Mouse (Mus musculus): ENCODE data around the gene Gm3448. TPM values are rescaled to one million over a fixed set of nuclear protein-coding genes. Genes with fewer than 3 reads are reported as not detected.
"Not testable (repeated sequence)": the region's sequence is repeated elsewhere in the genome, so short reads cannot be mapped to it uniquely, and the experiment has no call there.

Gene Gm3448
- total RNA-seq (2021) = 7.7 and 9.5 TPM in 2 replicates
- long read RNA-seq, partial matches to known transcripts = 5 of 26 reads
- long read RNA-seq, other reads (novel, unspliced or antisense) = 21 of 26 reads

- peak; percentile 29 for DNase-seq
Measured at GRCm38 (mm10) chr17:15041175-15041729, at the start of gene Gm3448, which contains the start of the genes Ermard and Tcte3. Gene Gm3448, minus strand, starts transcription at chr17:15041537. Gene Ermard, plus strand, starts transcription at chr17:15041208. Gene Tcte3, minus strand, starts transcription at chr17:15041488.

- DNase-seq = no peak
Measured at GRCm38 (mm10) chr17:15088591-15089001, 47.3 kb upstream of the Gm3448 start.

- no peak for DNase-seq
Measured at GRCm38 (mm10) chr17:15088166-15088565, 46.8 kb upstream of the Gm3448 start.

GRCm38 (mm10) chr17:15085006-15085405 is 43.7 kb upstream of the Gm3448 start:
- DNase-seq = no peak

- no peak for DNase-seq
Measured at GRCm38 (mm10) chr17:15084226-15084848, 43.0 kb upstream of the Gm3448 start.

GRCm38 (mm10) chr17:15077536-15077935 is 36.2 kb upstream of the Gm3448 start:
- DNase-seq = no peak

- no peak for DNase-seq
Measured at GRCm38 (mm10) chr17:15075033-15075432, 33.7 kb upstream of the Gm3448 start.

- no peak for DNase-seq
Measured at GRCm38 (mm10) chr17:15072211-15072610, 30.9 kb upstream of the Gm3448 start.

GRCm38 (mm10) chr17:15069124-15069523 is 27.8 kb upstream of the Gm3448 start:
- DNase-seq = no peak

- no peak for DNase-seq
Measured at GRCm38 (mm10) chr17:15068040-15068792, 26.9 kb upstream of the Gm3448 start.

- no peak for DNase-seq
Measured at GRCm38 (mm10) chr17:15066911-15067310, 25.6 kb upstream of the Gm3448 start.

GRCm38 (mm10) chr17:15066066-15066465 is 24.7 kb upstream of the Gm3448 start:
- DNase-seq = no peak

- peak; percentile 37 for DNase-seq
Measured at GRCm38 (mm10) chr17:15065391-15066024, 24.2 kb upstream of the Gm3448 start.

GRCm38 (mm10) chr17:15060356-15060755 is 19.0 kb upstream of the Gm3448 start:
- no peak for DNase-seq

- no peak for DNase-seq
Measured at GRCm38 (mm10) chr17:15059646-15060045, 18.3 kb upstream of the Gm3448 start.

GRCm38 (mm10) chr17:15058161-15058591 is 16.8 kb upstream of the Gm3448 start:
- DNase-seq = no peak

- no peak for DNase-seq
Measured at GRCm38 (mm10) chr17:15055925-15056324, 14.6 kb upstream of the Gm3448 start.

- DNase-seq = not testable (repeated sequence)
Measured at GRCm38 (mm10) chr17:15053829-15054200, 12.5 kb upstream of the Gm3448 start.

GRCm38 (mm10) chr17:15053183-15053828 is 12.0 kb upstream of the Gm3448 start:
- not testable (repeated sequence) for DNase-seq

- not testable (repeated sequence) for DNase-seq
Measured at GRCm38 (mm10) chr17:15052766-15053165, 11.4 kb upstream of the Gm3448 start.

- DNase-seq = not testable (repeated sequence)
Measured at GRCm38 (mm10) chr17:15050338-15050737, 9.0 kb upstream of the Gm3448 start.

- DNase-seq = not testable (repeated sequence)
Measured at GRCm38 (mm10) chr17:15040455-15040854, 882 bp downstream of the Gm3448 start.

All from adrenal gland, postnatal 25 days (tissue).